Mouse (Mus musculus): ENCODE measurements at regions not wholly inside any gene's neighbourhood (a gene's known extent, or its start where the extent isn't known, plus 50 kb on each side); places are given as distances from the start of the nearest gene placed in this dataset.
A peak's percentile ranks its signal among the peaks of the same experiment; 100 is the strongest.

GRCm38 (mm10) chr16:69646156-69646555 lies 217.4 kb downstream of the Speer2 start:
- ATAC-seq (replicated peaks): no peak
- 81% methylated on average over 4 of the region's 4 CpGs for WGBS
- Histone ChIP-seq H3K36me3 (replicated peaks) (no peaks in the 10 kb centered on the region), H3K4me3 (no peak overlapping the region), H3K4me2 (no peak overlapping the region), H3K9me3 (no peaks in the 10 kb centered on the region), H3K27ac (no peak overlapping the region), H3K27me3 (replicated peaks) (no peaks in the 10 kb centered on the region), H3K9ac (no peak overlapping the region), H3K4me1 (no peaks in the 10 kb centered on the region)

- H3K4me2 ChIP-seq: no peak overlapping the region
- no peak overlapping the region for H3K4me3 ChIP-seq
Observed at GRCm38 (mm10) chr16:69607736-69608135, 255.8 kb downstream of the Speer2 start.

GRCm38 (mm10) chr16:69600978-69601377 lies 262.6 kb downstream of the Speer2 start:
- Histone ChIP-seq H3K27me3 (replicated peaks) (no peaks in the 10 kb centered on the region), H3K4me3 (no peak overlapping the region), H3K4me2 (no peak overlapping the region), H3K36me3 (replicated peaks) (no peaks in the 10 kb centered on the region), H3K9ac (no peak overlapping the region), H3K9me3 (no peaks in the 10 kb centered on the region), H3K27ac (no peak overlapping the region), H3K4me1 (peaks cover 4% of the 10 kb centered on the region; the same call in 1 of the 2 replicates)
- ATAC-seq (replicated peaks): 0 out of 2 replicates have a peak, but pooled peaks have one; percentile 48
- WGBS: 71% methylated on average over 3 of the region's 3 CpGs

More at GRCm38 (mm10) chr16:69607736-69608135, 255.8 kb downstream of the Speer2 start:
- H3K27ac ChIP-seq: no peak overlapping the region
- no peaks in the 10 kb centered on the region for H3K4me1 ChIP-seq
- no peaks in the 10 kb centered on the region for H3K27me3 ChIP-seq (replicated peaks)
- H3K9ac ChIP-seq: no peak overlapping the region
- no peak for ATAC-seq (replicated peaks)
- H3K9me3 ChIP-seq: no peaks in the 10 kb centered on the region
- no peaks in the 10 kb centered on the region for H3K36me3 ChIP-seq (replicated peaks)

- no peak overlapping the region for H3K4me3 ChIP-seq
- peak; percentile 82 for ATAC-seq (replicated peaks)
- 0 out of 2 replicates have a peak, but pooled peaks cover 4% of the 10 kb centered on the region for H3K4me1 ChIP-seq
Observed at GRCm38 (mm10) chr16:69577205-69577604, 286.3 kb downstream of the Speer2 start.

GRCm38 (mm10) chr16:69568189-69568588 lies 295.4 kb downstream of the Speer2 start:
- Histone ChIP-seq H3K27me3 (replicated peaks) (no peaks in the 10 kb centered on the region), H3K9ac (no peak overlapping the region), H3K9me3 (no peaks in the 10 kb centered on the region; the same call in 1 of the 2 replicates), H3K4me3 (no peak overlapping the region), H3K36me3 (replicated peaks) (no peaks in the 10 kb centered on the region), H3K27ac (no peak overlapping the region), H3K4me1 (no peaks in the 10 kb centered on the region), H3K4me2 (no peak overlapping the region)
- WGBS: 68% methylated on average over 3 of the region's 3 CpGs
- no peak for ATAC-seq (replicated peaks)

More at GRCm38 (mm10) chr16:69577205-69577604, 286.3 kb downstream of the Speer2 start:
- H3K27ac ChIP-seq: no peak overlapping the region
- no peaks in the 10 kb centered on the region for H3K9me3 ChIP-seq
- no peak overlapping the region for H3K4me2 ChIP-seq
- no peaks in the 10 kb centered on the region for H3K36me3 ChIP-seq (replicated peaks)
- H3K9ac ChIP-seq: no peak overlapping the region
- H3K27me3 ChIP-seq (replicated peaks): no peaks in the 10 kb centered on the region

- Histone ChIP-seq H3K27ac (no peak overlapping the region), H3K4me3 (no peak overlapping the region), H3K9me3 (no peaks in the 10 kb centered on the region; the same call in 1 of the 2 replicates), H3K27me3 (replicated peaks) (no peaks in the 10 kb centered on the region), H3K4me1 (no peaks in the 10 kb centered on the region), H3K9ac (no peak overlapping the region), H3K36me3 (replicated peaks) (no peaks in the 10 kb centered on the region), H3K4me2 (no peak overlapping the region)
- WGBS: 66% methylated on average over 2 of the region's 2 CpGs
- ATAC-seq (replicated peaks): peak; percentile 77
Observed at GRCm38 (mm10) chr16:69567420-69568179, 295.9 kb downstream of the Speer2 start.

Measured in midbrain, embryonic 15.5 days (tissue).